Mouse (Mus musculus) neural tube, embryonic 15.5 days (tissue): ENCODE results near the gene Catspere2. TPM values are rescaled to one million over a fixed set of nuclear protein-coding genes. Genes with fewer than 3 reads are reported as not detected.
"Not testable (repeated sequence)": the region's sequence is repeated elsewhere in the genome, so short reads cannot be mapped to it uniquely, and the experiment has no call there.

Source experiments
- ATAC-seq: fragments of 200-750 bp; cut with Nextera tagmentation; 2 replicates; pipeline ENCODE4 v1.8.0; 2017; ENCODE audit warnings: mild to moderate bottlenecking, moderate TSS enrichment, moderate library complexity; ENCODE audit not compliant: low FRiP score
- H3K27ac ChIP-seq: fragments of 300-500 bp; sonication (generic); replicated peaks from 2 replicates; pipeline ENCODE4 v1.5.1; 2015; ENCODE audit warnings: mild to moderate bottlenecking, inconsistent platforms
- H3K27me3 ChIP-seq: fragments of 300-500 bp; sonication (generic); replicated peaks from 2 replicates; pipeline ENCODE4 v1.6.1; 2015; ENCODE audit warnings: inconsistent platforms
- H3K36me3 ChIP-seq: fragments of 300-500 bp; sonication (generic); 2 replicates; pipeline ENCODE4 v1.6.1; 2015; ENCODE audit warnings: inconsistent platforms
- H3K4me1 ChIP-seq: fragments of 300-500 bp; sonication (generic); 2 replicates; pipeline ENCODE4 v1.6.1; 2015; ENCODE audit warnings: inconsistent platforms
- H3K4me2 ChIP-seq: fragments of 300-500 bp; sonication (generic); 2 replicates; pipeline ENCODE4 v1.6.1; 2015; ENCODE audit warnings: inconsistent platforms, mild to moderate bottlenecking, moderate library complexity
- H3K4me3 ChIP-seq: fragments of 300-500 bp; sonication (generic); replicated peaks from 2 replicates; pipeline ENCODE4 v1.5.1; 2015; ENCODE audit warnings: mild to moderate bottlenecking, inconsistent platforms
- H3K9ac ChIP-seq: fragments of 300-500 bp; sonication (generic); replicated peaks from 2 replicates; pipeline ENCODE4 v1.6.1; 2015; ENCODE audit warnings: mild to moderate bottlenecking, inconsistent platforms
- H3K9me3 ChIP-seq: fragments of 300-500 bp; sonication (generic); replicated peaks from 2 replicates; pipeline ENCODE4 v1.6.1; 2016; ENCODE audit warnings: inconsistent platforms
- WGBS: fragments of 180-500 bp; shearing (Covaris S2); methylation state at CpG from one replicate; pipeline ENCODE4 v1.1.7; 2015; ENCODE audit warnings: mixed read lengths; 5-methylcytosine and 5-hydroxymethylcytosine counted together
- polyA plus RNA-seq: library from polyadenylated mRNA; unstranded; fragments of >200 nt; fragmentation: Nextera tagmentation; extraction: Ambion mirVana; gene quantifications from 2 replicates; pipeline ENCODE4 v1.2.1, GENCODE M21; 2015

Gene Catspere2
- polyA plus RNA-seq = 0.29 and 0.38 TPM in 2 replicates

GRCm38 (mm10) chr1:177983024-177983450, at the start of gene Catspere2:
TSS of gene Catspere2 (plus strand) at chr1:177983423.
- not testable (repeated sequence) for H3K36me3 ChIP-seq, H3K27me3 ChIP-seq, H3K9me3 ChIP-seq, H3K4me1 ChIP-seq
- Histone ChIP-seq H3K9ac (peak within 1 kb of the TSS; percentile 69), H3K4me2 (peak within 1 kb of the TSS; percentile 59), H3K27ac (peak within 1 kb of the TSS; percentile 79), H3K4me3 (peak within 1 kb of the TSS; percentile 64)
- WGBS = under 1% methylated on average over 21 of the region's 21 CpGs
- ATAC-seq = peak; percentile 98

- not testable (repeated sequence) for H3K36me3 ChIP-seq, H3K27ac ChIP-seq, H3K4me1 ChIP-seq, H3K9ac ChIP-seq, H3K4me2 ChIP-seq, H3K9me3 ChIP-seq, H3K4me3 ChIP-seq, H3K27me3 ChIP-seq
- peak; percentile 59; the same call in 1 of the 2 replicates for ATAC-seq
- WGBS = 2% methylated on average over 3 of the region's 4 CpGs
Observed at GRCm38 (mm10) chr1:177940422-177940977, 42.7 kb upstream of the Catspere2 start.

GRCm38 (mm10) chr1:177981276-177981675, 1.9 kb upstream of the Catspere2 start:
- no peak for ATAC-seq
- no peaks in the 10 kb centered on the region for H3K9me3 ChIP-seq

GRCm38 (mm10) chr1:177983582-177983981, 359 bp downstream of the Catspere2 start:
- H3K36me3 ChIP-seq, H3K27me3 ChIP-seq, H3K9me3 ChIP-seq, H3K4me1 ChIP-seq: not testable (repeated sequence)
- peak overlapping the region; percentile 59 for H3K4me2 ChIP-seq
- H3K4me3 ChIP-seq = peak overlapping the region; percentile 64
- ATAC-seq = peak; percentile 73
- under 1% methylated on average over 21 of the region's 41 CpGs for WGBS
- peak overlapping the region; percentile 69 for H3K9ac ChIP-seq
- peak overlapping the region; percentile 79 for H3K27ac ChIP-seq

More at GRCm38 (mm10) chr1:177981276-177981675, 1.9 kb upstream of the Catspere2 start:
- WGBS = 88% methylated on average over 1 of the region's 1 CpGs
- Histone ChIP-seq H3K36me3 (0 out of 2 replicates have a peak, but pooled peaks cover 5% of the 10 kb centered on the region), H3K9ac (no peak overlapping the region), H3K4me2 (no peak overlapping the region), H3K4me3 (no peak overlapping the region), H3K27ac (no peak overlapping the region), H3K27me3 (no peaks in the 10 kb centered on the region), H3K4me1 (peaks cover 6% of the 10 kb centered on the region; the same call in 1 of the 2 replicates)

- H3K4me3 ChIP-seq = peak overlapping the region; percentile 26
Observed at GRCm38 (mm10) chr1:177984206-177984605, 983 bp downstream of the Catspere2 start.

GRCm38 (mm10) chr1:177987476-177987875, 4.3 kb downstream of the Catspere2 start:
- not testable (repeated sequence) for H3K4me3 ChIP-seq, H3K9ac ChIP-seq, H3K9me3 ChIP-seq, H3K27me3 ChIP-seq, ATAC-seq, H3K36me3 ChIP-seq, H3K4me2 ChIP-seq, H3K27ac ChIP-seq, H3K4me1 ChIP-seq
- 65% methylated on average over 1 of the region's 1 CpGs for WGBS

More at GRCm38 (mm10) chr1:177984206-177984605, 983 bp downstream of the Catspere2 start:
- H3K4me2 ChIP-seq = peak overlapping the region; percentile 50
- peaks cover 9% of the 10 kb centered on the region; the same call in 1 of the 2 replicates for H3K36me3 ChIP-seq
- H3K27me3 ChIP-seq = no peaks in the 10 kb centered on the region
- ATAC-seq = no peak
- WGBS = 63% methylated on average over 9 of the region's 9 CpGs
- peaks cover 6% of the 10 kb centered on the region; the same call in 1 of the 2 replicates for H3K4me1 ChIP-seq
- H3K9me3 ChIP-seq = 0 out of 2 replicates have a peak, but pooled peaks cover 3% of the 10 kb centered on the region
- no peak overlapping the region for H3K9ac ChIP-seq
- no peak overlapping the region for H3K27ac ChIP-seq

GRCm38 (mm10) chr1:178072798-178073197, 89.6 kb downstream of the Catspere2 start:
- not testable (repeated sequence) for ATAC-seq, H3K27ac ChIP-seq, H3K4me3 ChIP-seq, H3K9me3 ChIP-seq, H3K4me2 ChIP-seq, H3K36me3 ChIP-seq, H3K9ac ChIP-seq, H3K27me3 ChIP-seq, H3K4me1 ChIP-seq
- 59% methylated on average over 4 of the region's 4 CpGs for WGBS

GRCm38 (mm10) chr1:178097865-178098264, 114.6 kb downstream of the Catspere2 start:
- not testable (repeated sequence) for H3K9ac ChIP-seq, H3K36me3 ChIP-seq, H3K4me1 ChIP-seq, H3K27ac ChIP-seq, H3K9me3 ChIP-seq, H3K27me3 ChIP-seq, ATAC-seq, H3K4me3 ChIP-seq, H3K4me2 ChIP-seq

GRCm38 (mm10) chr1:178108514-178108913, 125.3 kb downstream of the Catspere2 start:
- not testable (repeated sequence) for H3K4me3 ChIP-seq

GRCm38 (mm10) chr1:178122236-178122635, 139.0 kb downstream of the Catspere2 start:
- H3K4me3 ChIP-seq, H3K9me3 ChIP-seq, H3K4me1 ChIP-seq, H3K9ac ChIP-seq, H3K4me2 ChIP-seq, H3K36me3 ChIP-seq, ATAC-seq, H3K27me3 ChIP-seq, H3K27ac ChIP-seq: not testable (repeated sequence)
- 76% methylated on average over 2 of the region's 2 CpGs for WGBS

More at GRCm38 (mm10) chr1:178108514-178108913, 125.3 kb downstream of the Catspere2 start:
- not testable (repeated sequence) for H3K27ac ChIP-seq, H3K36me3 ChIP-seq, H3K4me1 ChIP-seq, H3K4me2 ChIP-seq, H3K9ac ChIP-seq, H3K9me3 ChIP-seq, H3K27me3 ChIP-seq, ATAC-seq
- WGBS = 75% methylated on average over 1 of the region's 1 CpGs

GRCm38 (mm10) chr1:178134288-178134687, 151.1 kb downstream of the Catspere2 start:
- ATAC-seq = no peak
- Histone ChIP-seq H3K9ac (no peak overlapping the region), H3K27me3 (no peaks in the 10 kb centered on the region), H3K4me1 (no peaks in the 10 kb centered on the region), H3K27ac (no peak overlapping the region), H3K4me3 (no peak overlapping the region), H3K9me3 (no peaks in the 10 kb centered on the region), H3K36me3 (no peaks in the 10 kb centered on the region), H3K4me2 (no peak overlapping the region)
- WGBS = 95% methylated on average over 12 of the region's 12 CpGs

- ATAC-seq = peak; percentile 47
- not testable (repeated sequence) for H3K27me3 ChIP-seq, H3K27ac ChIP-seq, H3K36me3 ChIP-seq, H3K4me2 ChIP-seq, H3K4me1 ChIP-seq, H3K9me3 ChIP-seq, H3K4me3 ChIP-seq, H3K9ac ChIP-seq
- WGBS = 8% methylated on average over 1 of the region's 2 CpGs
Observed at GRCm38 (mm10) chr1:178146513-178146912, 163.3 kb downstream of the Catspere2 start.
